Mouse (Mus musculus): ENCODE results near the gene Eif2ak2. TPM values are rescaled to one million over a fixed set of nuclear protein-coding genes. Genes with fewer than 3 reads are reported as not detected.

Eif2ak2 gene
- total and polyA plus RNA-seq, 3 experiments = 15.9 to 59.9 (median 40.1) TPM

DNA sequence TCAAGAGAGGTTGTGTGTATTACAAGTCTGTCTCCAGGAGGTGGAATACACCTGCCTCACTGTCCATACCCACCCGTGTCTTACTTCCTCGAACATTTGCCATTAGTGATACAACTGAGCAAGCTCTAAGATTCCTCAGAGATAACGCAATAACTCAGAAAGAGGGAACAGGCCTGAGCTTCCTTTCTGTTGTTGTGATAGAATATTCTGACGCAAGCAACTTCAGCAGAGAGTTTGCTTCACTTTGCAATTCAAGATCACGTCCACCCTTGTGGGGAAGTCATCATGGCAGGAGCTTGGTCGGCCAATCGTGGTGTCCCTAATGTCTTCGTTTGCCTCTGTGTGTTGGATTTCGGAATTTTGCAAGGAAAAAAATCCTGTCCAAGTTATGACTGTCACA lies 8.6 kb upstream of the Eif2ak2 start:
- peaks cover 12% of the 10 kb centered on the region; the same call in 1 of the 2 replicates for H3K27me3 ChIP-seq (ENCODE audit: insufficient read depth, low read length)
- H3K4me3 ChIP-seq (ENCODE audit: low read depth, low read length) = no peak overlapping the region
- ATAC-seq (ENCODE audit: extremely low read depth, insufficient number of reproducible peaks, low FRiP score, poor library complexity, severe bottlenecking) = no peak
- H3K4me1 ChIP-seq (ENCODE audit: insufficient read depth, low read depth, low read length) = no peaks in the 10 kb centered on the region
- TF ChIP-seq GATA2 (IDR thresholded peaks at IDR 0.05; ENCODE audit: borderline replicate concordance, low read depth, low read length) (no peak), POLR2AphosphoS5 (IDR thresholded peaks at IDR 0.05; ENCODE audit: insufficient replicate concordance, low read depth, low read length) (no peak), TAL1 (conservative IDR thresholded peaks at IDR 0.05; ENCODE audit: low read depth, low read length) (no peak), CTCF (IDR thresholded peaks at IDR 0.05; ENCODE audit: low read depth, low read length) (no peak), GATA1 (IDR thresholded peaks at IDR 0.05; ENCODE audit: borderline replicate concordance, low read length) (no peak)
- DNase-seq (ENCODE audit: low spot score) = no peak
- no peaks in the 10 kb centered on the region for H3K9me3 ChIP-seq (replicated peaks)
- no peaks in the 10 kb centered on the region for H3K36me3 ChIP-seq (replicated peaks)

DNA sequence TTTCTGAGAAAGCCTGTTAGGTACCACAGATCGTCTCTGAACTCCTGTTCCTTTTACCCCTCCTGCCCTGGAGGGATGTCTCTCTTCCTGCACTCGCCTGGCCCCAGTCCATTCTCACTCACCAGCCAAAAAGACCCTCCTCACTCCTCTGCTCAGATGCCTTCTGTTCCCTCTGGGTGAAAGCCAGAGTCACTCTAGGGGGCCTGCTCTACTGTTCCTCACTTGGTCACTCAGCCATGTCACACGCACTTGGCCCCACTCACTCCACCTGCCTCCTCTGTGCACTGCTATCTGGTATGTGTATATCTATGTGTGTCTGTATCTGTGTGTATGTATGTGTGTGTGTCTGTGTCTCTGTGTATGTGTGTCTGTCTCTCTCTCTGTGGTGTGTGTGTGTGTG lies 6.8 kb upstream of the Eif2ak2 start:
- no peaks in the 10 kb centered on the region for H3K36me3 ChIP-seq (replicated peaks)
- DNase-seq (ENCODE audit: low spot score) (no peak), ATAC-seq (ENCODE audit: extremely low read depth, insufficient number of reproducible peaks, low FRiP score, poor library complexity, severe bottlenecking) (no peak)
- H3K4me1 ChIP-seq (ENCODE audit: insufficient read depth, low read depth, low read length) = no peaks in the 10 kb centered on the region
- no peak for TF ChIP-seq GATA2 (IDR thresholded peaks at IDR 0.05; ENCODE audit: borderline replicate concordance, low read depth, low read length)
- TF ChIP-seq CTCF (IDR thresholded peaks at IDR 0.05; ENCODE audit: low read depth, low read length) = no peak
- no peak for TF ChIP-seq GATA1 (IDR thresholded peaks at IDR 0.05; ENCODE audit: borderline replicate concordance, low read length)
- TF ChIP-seq POLR2AphosphoS5 (IDR thresholded peaks at IDR 0.05; ENCODE audit: insufficient replicate concordance, low read depth, low read length) = no peak
- no peak for TF ChIP-seq TAL1 (conservative IDR thresholded peaks at IDR 0.05; ENCODE audit: low read depth, low read length)
- H3K9me3 ChIP-seq (replicated peaks) = 0 out of 2 replicates have a peak, but pooled peaks cover 2% of the 10 kb centered on the region
- peaks cover 7% of the 10 kb centered on the region; the same call in 1 of the 2 replicates for H3K27me3 ChIP-seq (ENCODE audit: insufficient read depth, low read length)
- no peak overlapping the region for H3K4me3 ChIP-seq (ENCODE audit: low read depth, low read length)

DNA sequence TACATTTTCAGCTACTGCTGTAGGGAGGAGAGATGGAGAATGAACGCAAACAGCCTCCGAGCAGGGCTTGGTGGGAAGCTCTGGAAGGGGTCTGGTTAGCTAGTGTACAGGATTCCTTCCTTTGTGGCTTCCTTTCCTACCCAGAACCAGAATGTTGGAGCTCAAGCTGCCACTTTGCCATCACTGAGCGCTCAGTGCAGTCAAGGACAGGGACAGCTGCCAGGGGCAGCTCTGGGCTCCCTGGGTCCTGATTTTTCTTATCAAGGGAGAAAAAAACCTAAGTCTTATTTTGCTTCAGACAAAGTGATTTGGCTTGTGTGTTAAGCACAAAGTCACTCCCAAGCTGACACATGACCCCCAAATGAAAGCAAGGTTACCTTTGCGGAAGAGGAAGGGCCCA lies 6.2 kb upstream of the Eif2ak2 start:
- no peaks in the 10 kb centered on the region for H3K4me1 ChIP-seq (ENCODE audit: insufficient read depth, low read depth, low read length)
- peaks cover 7% of the 10 kb centered on the region; the same call in 1 of the 2 replicates for H3K27me3 ChIP-seq (ENCODE audit: insufficient read depth, low read length)
- no peaks in the 10 kb centered on the region for H3K36me3 ChIP-seq (replicated peaks)
- 0 out of 2 replicates have a peak, but pooled peaks cover 2% of the 10 kb centered on the region for H3K9me3 ChIP-seq (replicated peaks)
- no peak for ATAC-seq (ENCODE audit: extremely low read depth, insufficient number of reproducible peaks, low FRiP score, poor library complexity, severe bottlenecking)
- no peak for TF ChIP-seq CTCF (IDR thresholded peaks at IDR 0.05; ENCODE audit: low read depth, low read length)
- no peak for TF ChIP-seq GATA2 (IDR thresholded peaks at IDR 0.05; ENCODE audit: borderline replicate concordance, low read depth, low read length)
- no peak for TF ChIP-seq TAL1 (conservative IDR thresholded peaks at IDR 0.05; ENCODE audit: low read depth, low read length)
- no peak for DNase-seq (ENCODE audit: low spot score)
- H3K4me3 ChIP-seq (ENCODE audit: low read depth, low read length) = no peak overlapping the region

DNA sequence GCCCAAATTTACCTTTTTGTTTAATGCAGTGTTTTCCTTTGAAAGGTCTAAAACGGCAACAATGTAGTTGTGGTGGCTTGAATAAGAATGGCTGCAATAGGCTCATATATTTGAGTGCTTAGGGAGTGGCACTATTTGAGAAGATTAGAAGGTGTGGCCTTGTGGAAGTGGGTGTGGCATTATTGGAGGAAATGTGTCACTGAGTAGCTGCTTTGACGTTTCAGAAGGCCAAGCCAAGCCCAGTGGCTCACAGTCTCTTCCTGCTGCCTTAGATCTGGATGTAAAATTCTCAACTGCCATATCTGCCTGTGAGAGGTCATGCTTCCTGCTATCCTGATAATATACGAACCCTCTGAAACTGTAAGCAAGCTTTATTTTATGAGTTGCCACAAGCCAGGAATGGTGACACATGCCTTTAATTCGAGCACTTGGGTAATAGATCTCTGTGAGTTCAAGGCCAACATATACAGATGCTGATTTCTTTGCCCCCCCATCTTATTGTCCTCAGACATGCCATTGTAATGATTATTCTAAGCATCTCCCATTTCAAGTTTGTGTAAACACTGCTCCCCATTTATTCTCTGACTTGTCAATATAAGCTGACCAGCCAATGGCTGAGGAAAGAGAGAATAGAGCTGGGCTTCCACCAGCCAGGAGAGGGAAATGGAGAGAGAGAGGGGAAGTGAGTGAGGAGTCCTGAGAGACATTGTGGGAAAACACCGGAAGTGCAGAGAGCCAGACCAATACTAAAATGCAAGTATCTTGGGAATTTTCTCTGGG lies 3.1 kb upstream of the Eif2ak2 start:
- no peak for ATAC-seq (ENCODE audit: extremely low read depth, insufficient number of reproducible peaks, low FRiP score, poor library complexity, severe bottlenecking)
- no peak for DNase-seq (ENCODE audit: low spot score)
- Histone ChIP-seq H3K4me1 (ENCODE audit: insufficient read depth, low read depth, low read length) (peaks cover 13% of the 10 kb centered on the region), H3K4me3 (ENCODE audit: low read depth, low read length) (no peak overlapping the region), H3K9me3 (replicated peaks) (0 out of 2 replicates have a peak, but pooled peaks cover 2% of the 10 kb centered on the region), H3K27me3 (ENCODE audit: insufficient read depth, low read length) (peaks cover 5% of the 10 kb centered on the region; the same call in 1 of the 2 replicates), H3K36me3 (replicated peaks) (peaks cover 10% of the 10 kb centered on the region)
- TF ChIP-seq POLR2AphosphoS5 (IDR thresholded peaks at IDR 0.05; ENCODE audit: insufficient replicate concordance, low read depth, low read length) = no peak
- no peak for TF ChIP-seq GATA1 (IDR thresholded peaks at IDR 0.05; ENCODE audit: borderline replicate concordance, low read length)
- TF ChIP-seq CTCF (IDR thresholded peaks at IDR 0.05; ENCODE audit: low read depth, low read length) = no peak
- no peak for TF ChIP-seq GATA2 (IDR thresholded peaks at IDR 0.05; ENCODE audit: borderline replicate concordance, low read depth, low read length)

DNA sequence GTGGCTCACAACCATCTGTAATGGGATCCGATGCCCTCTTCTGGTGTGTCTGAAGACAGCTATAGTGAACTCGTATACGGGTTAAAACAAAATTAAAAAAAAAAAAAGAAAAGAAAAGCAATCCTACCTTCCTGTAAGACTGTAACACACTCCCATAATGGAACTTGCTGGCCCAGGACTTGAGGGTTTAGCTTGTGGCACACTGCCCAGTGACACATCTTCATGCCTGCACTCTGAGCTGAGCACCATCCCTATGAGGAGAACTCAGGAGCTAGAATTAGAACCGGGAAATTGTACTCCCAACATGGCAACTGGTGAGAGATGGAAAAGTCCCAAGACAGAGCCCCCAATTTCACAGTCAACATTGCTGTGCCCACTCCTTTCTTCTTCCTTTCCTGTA lies 918 bp upstream of the Eif2ak2 start:
- H3K4me1 ChIP-seq (ENCODE audit: insufficient read depth, low read depth, low read length) = peaks cover 17% of the 10 kb centered on the region
- DNase-seq (ENCODE audit: low spot score) (no peak), ATAC-seq (ENCODE audit: extremely low read depth, insufficient number of reproducible peaks, low FRiP score, poor library complexity, severe bottlenecking) (no peak)
- 0 out of 2 replicates have a peak, but pooled peaks cover 2% of the 10 kb centered on the region for H3K9me3 ChIP-seq (replicated peaks)
- H3K4me3 ChIP-seq (ENCODE audit: low read depth, low read length) = no peak overlapping the region
- TF ChIP-seq GATA1 (IDR thresholded peaks at IDR 0.05; ENCODE audit: borderline replicate concordance, low read length) = no peak
- no peak for TF ChIP-seq TAL1 (conservative IDR thresholded peaks at IDR 0.05; ENCODE audit: low read depth, low read length)
- no peak for TF ChIP-seq GATA2 (IDR thresholded peaks at IDR 0.05; ENCODE audit: borderline replicate concordance, low read depth, low read length)
- TF ChIP-seq POLR2AphosphoS5 (IDR thresholded peaks at IDR 0.05; ENCODE audit: insufficient replicate concordance, low read depth, low read length) = no peak
- TF ChIP-seq CTCF (IDR thresholded peaks at IDR 0.05; ENCODE audit: low read depth, low read length) = no peak
- no peaks in the 10 kb centered on the region for H3K27me3 ChIP-seq (ENCODE audit: insufficient read depth, low read length)
- peaks cover 25% of the 10 kb centered on the region for H3K36me3 ChIP-seq (replicated peaks)

DNA sequence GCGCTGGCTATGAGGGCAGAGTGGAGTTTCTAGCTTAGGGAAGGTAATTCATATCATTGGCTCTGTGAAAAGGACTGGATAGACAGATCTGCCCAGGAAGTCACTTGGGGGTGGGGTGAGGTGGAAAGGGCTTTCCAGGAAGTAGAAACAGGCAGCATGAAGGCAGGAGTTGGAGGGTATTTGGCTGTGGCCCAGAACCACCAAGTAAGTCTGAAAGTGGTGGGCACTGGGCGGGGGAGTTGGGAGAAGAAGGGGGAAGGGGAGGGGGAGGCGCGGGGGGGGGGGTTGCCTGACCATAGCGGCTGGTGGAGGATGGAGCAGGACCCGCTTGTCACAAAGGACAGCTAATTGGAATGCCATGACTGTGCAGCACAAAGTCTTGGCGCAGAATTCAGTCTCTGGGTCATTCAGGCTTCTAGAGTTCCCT lies 482 bp downstream of the Eif2ak2 start:
- H3K36me3 ChIP-seq (replicated peaks) = peaks cover 37% of the 10 kb centered on the region
- TF ChIP-seq GATA2 (IDR thresholded peaks at IDR 0.05; ENCODE audit: borderline replicate concordance, low read depth, low read length) = no peak
- no peak for TF ChIP-seq CTCF (IDR thresholded peaks at IDR 0.05; ENCODE audit: low read depth, low read length)
- no peak for TF ChIP-seq GATA1 (IDR thresholded peaks at IDR 0.05; ENCODE audit: borderline replicate concordance, low read length)
- TF ChIP-seq POLR2AphosphoS5 (IDR thresholded peaks at IDR 0.05; ENCODE audit: insufficient replicate concordance, low read depth, low read length) = no peak
- TF ChIP-seq TAL1 (conservative IDR thresholded peaks at IDR 0.05; ENCODE audit: low read depth, low read length) = no peak
- peak; percentile 29 for DNase-seq (ENCODE audit: low spot score)

More for the DNA sequence above, 482 bp downstream of the Eif2ak2 start:
- no peaks in the 10 kb centered on the region for H3K27me3 ChIP-seq (ENCODE audit: insufficient read depth, low read length)
- peaks cover 17% of the 10 kb centered on the region for H3K4me1 ChIP-seq (ENCODE audit: insufficient read depth, low read depth, low read length)
- H3K9me3 ChIP-seq (replicated peaks) = 0 out of 2 replicates have a peak, but pooled peaks cover 2% of the 10 kb centered on the region
- H3K4me3 ChIP-seq (ENCODE audit: low read depth, low read length) = peak overlapping the region; percentile 77
- peak; percentile 19; the same call in 1 of the 2 replicates for ATAC-seq (ENCODE audit: extremely low read depth, insufficient number of reproducible peaks, low FRiP score, poor library complexity, severe bottlenecking)
